Mouse (Mus musculus) CD4-positive helper T cell, adult 2 months (primary cell): Measurements from ENCODE around the gene Emp1.
A peak's percentile ranks its signal among the peaks of the same experiment; 100 is the strongest.

Experiments used
- DNase-seq: peaks from one replicate; pipeline ENCODE4 v3.0.0-alpha.2; 2012; ENCODE audit warnings: low read depth, missing footprints, low spot score

Gene Emp1

DNA sequence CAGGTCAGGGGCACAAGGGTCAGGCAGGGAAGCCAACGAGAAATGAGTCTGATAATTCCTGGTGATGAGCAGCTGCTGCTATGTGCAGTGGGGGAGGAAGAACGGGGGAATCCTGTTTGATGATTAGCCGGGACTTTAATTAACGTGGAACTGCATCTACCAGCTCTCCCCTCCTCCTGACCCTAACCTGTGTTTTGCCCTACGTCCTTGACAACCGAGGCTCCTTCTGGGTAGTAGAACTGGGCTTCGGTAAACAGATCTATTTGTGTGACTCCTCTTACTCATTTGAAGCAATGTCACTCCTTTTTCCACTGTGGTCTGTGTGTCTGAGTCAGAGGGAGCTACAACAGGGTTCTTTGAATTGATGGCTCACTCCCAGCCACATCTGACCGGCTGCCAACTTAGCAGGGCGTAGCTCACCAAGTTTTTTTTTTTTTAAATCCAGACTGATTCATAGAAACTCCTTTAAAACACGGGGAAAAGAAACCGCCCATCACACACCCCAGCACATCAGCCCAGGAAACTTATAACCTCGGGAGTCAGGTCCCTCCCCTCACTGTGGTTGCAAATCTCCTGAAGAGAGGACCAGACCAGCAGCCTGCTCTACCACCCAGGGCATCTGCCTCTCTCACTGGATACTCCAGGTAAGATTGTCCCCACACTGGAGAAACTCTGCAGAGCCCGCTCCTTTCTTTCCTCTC lies at the start of gene Emp1:
Gene Emp1, plus strand, starts transcription at position 87 of the 701 bp plus-strand sequence.
- DNase-seq, result peak; percentile 83

- DNase-seq, result no peak
Observed at GRCm38 (mm10) chr6:135313981-135314380, 48.4 kb upstream of the Emp1 start.

DNA sequence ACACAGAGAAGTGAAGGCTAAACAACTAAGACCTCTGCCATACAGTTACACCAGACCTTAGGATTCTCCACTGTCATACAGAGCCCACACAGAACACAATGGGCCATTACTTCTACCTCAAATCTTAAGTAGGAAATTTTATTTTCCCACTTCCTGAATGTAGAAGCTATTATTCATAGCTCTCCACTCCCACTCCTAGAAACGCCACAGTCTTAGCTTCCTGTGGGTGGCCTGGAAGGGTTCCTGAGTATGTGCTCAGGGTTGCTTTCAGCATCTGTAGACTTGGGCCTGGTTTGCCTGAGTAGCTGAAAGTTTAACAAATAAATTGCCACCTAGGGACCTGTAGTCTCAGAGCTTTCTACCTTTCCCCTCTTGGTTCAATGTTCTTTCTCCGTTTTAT lies 46.2 kb upstream of the Emp1 start:
- no peak for DNase-seq

DNA sequence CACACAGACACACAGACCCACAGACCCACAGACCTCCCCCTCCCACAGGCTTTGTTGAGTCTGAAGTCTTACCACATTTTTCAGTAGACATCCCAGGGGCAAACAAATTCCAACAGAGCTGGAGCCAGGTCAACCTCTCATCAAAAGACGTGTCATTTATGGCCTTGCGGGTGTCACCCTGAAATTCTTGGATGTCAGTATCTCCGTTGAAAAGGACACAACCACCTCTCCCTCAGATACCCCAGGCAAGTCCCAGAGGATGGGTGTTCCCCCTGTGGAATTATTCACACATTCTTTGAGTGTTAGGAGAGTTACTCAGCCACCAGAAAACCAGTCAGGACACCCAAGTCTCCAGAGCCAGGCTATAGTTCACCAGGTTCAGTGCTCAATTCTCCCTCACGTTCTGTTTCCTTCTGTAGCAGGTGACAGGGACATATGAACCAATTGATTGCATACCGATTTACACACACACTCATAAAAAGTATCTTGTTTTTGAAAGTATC lies 42.9 kb upstream of the Emp1 start:
- DNase-seq, result no peak

DNA sequence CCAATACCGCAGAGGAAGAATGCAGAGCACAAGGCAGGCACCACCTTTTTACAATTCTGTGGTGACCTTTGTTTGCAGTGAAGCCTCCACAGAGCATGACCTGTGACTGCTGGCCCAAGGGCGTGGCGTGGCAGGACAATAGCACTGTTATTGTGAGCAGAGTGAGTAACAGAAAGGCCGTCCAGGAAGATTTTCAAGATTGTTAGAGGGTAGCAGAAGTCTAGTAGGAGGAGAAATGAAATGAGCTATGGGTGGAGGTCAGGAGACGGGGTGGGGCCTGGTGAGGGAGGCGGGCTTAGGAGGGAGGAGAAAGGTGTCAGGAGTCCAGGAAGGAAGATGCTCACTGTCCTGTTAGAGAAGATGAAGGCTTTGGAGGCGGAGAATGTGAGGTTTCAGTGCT lies 39.6 kb upstream of the Emp1 start:
- DNase-seq, result no peak

DNA sequence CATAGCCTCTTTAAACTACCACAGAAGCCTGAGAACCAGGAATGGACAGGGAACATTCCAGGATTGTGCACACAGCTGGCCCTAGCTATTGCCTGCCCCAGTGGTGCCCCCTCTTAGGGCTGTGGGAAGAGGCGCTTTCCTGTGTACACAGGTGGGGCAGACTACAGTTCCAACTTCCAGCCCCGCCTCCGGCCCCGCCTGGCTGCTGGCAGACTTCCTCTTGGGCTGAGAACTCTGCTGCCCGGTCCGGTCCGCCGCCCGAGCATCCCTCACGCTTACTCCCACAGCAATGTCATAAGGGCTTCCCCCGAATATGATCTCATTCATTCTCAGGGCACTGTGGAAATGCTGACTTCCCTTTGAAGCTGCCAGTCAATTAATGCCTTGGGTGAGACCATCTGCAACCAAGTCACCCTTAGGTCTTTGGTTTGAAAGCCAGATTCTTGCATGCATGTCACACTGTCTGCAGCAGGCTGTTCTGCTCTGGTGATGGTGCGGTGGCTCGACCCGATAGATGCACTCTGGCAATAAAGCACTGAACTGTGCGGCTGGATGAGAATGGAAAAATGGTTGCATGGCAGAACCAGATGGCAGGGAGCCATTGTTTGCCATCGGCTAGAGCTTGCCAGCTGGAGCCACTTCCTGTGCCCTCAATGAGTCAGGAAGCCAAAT lies 38.9 kb upstream of the Emp1 start:
- DNase-seq, result peak; percentile 40

DNA sequence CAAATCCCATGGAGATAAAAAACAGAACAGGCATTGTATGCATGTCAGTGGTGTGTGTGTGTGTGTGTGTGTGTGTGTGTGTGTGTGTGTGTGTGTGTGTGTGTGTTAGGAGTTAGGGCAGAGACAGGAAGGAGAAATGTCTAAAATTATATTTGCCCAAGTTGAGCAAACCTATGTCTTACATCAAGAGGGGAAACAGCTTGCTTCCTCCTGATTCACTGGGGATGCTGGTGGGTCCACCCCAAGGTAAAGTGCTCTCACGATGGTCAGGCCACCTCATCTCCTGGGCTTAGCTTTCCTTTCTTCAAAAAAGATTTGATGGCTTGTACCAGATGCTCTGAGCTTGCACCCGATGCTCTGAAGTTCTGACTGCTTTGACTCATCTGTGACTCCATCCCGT lies 38.2 kb upstream of the Emp1 start:
- peak; percentile 33 for DNase-seq

GRCm38 (mm10) chr6:135324686-135325300 lies 37.6 kb upstream of the Emp1 start:
- DNase-seq, result no peak

GRCm38 (mm10) chr6:135326847-135327246 lies 35.5 kb upstream of the Emp1 start:
- DNase-seq, result no peak

DNA sequence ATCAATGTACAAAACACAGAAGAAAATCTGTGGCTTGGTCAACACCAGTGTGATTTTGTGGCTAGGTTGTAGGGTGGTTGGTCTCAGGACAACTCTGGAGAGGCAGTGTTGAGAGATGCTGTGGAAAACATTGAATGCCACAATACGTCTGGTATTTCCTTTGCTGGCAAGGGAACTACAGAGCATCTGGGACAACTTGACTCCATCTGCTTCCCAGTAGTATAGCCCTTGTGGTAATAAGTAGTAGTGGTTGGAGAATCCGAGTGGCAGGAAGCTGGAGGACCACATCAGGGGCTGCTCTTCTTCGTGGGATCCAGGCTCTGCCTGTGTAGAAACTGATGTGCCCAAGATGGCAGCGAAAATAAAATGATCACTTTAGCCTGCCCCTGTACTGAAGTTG lies 30.4 kb upstream of the Emp1 start:
- no peak for DNase-seq

DNA sequence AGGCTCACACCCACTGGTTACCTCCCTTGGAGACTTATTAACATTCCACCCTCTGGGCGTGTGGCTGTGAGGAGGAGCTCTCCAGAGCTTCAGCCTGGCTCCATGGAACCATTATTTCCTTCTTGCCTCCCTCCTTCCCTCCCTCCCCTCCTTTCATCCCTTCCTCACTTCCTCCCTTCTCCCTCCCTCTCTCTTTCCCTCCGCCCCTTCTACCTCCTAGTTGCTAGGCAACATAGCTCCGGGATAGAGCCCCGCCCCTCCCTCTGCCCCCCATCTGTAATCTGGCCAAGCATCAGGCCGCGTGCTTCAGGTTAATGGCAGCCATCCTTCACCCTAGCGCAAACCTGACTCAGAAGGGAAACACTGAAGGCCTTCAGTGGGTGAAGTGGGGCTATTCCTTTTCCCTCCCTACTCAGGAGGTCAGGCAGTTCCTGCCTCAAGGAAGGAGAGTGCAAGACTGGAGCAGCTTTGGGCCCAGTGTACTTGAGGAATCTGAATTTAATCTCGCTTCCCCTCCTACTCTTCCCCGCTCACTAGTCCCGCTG lies 29.5 kb upstream of the Emp1 start:
- DNase-seq, result no peak

DNA sequence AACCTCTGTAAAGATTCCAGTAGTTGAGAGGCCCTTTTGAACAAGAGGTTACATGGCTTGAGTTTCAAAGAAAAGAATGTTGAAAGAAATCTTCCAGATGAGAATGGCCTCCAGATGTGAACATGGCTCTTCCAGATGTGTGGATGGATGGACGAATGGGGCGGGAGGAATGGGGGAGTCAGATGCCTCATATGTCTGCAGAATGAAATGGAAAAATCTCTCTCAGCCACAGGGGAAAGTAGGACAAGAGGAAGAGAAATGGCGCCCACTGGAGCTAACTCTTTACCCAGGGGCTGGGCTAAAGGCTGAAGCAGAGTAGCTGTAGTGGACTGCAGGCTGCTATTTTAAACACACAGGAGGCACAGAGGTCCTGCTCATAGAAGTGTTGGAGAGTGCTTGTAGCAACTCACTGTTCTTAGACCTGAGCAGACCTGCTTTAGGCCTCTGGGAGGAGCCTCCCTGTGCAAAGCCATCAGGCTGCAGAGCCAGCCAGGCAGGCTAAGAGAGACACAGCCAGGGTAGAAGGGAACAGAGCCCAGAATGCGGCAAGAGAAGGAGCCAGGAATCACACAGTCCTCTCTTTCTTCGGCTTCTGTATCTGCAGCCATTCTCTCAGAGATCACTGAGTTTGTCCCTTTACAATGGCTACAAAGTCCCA lies 28.2 kb upstream of the Emp1 start:
- no peak for DNase-seq

DNA sequence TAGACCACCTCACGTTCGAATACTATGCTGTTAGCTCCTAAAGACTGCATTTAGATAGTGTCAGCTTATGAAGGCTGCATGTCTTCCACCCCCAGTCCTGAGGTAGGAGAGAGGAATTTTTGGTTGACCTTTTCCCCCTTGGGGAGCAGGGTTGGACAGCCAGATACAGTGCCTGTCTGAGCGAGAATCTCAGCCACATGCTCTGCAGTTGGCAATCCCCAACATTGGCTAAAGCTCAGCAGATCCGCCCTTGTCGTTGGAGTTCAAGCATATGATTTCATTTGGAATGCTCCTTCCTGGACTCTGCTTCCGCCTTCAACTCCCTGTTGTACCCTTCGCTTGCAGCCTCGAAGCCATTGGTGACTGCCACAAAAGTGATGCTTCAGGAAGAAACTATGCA lies 26.0 kb upstream of the Emp1 start:
- no peak for DNase-seq

GRCm38 (mm10) chr6:135340355-135341075 lies 21.8 kb upstream of the Emp1 start:
- no peak for DNase-seq

- DNase-seq, result no peak
Observed at GRCm38 (mm10) chr6:135341076-135341378, 21.3 kb upstream of the Emp1 start.

DNA sequence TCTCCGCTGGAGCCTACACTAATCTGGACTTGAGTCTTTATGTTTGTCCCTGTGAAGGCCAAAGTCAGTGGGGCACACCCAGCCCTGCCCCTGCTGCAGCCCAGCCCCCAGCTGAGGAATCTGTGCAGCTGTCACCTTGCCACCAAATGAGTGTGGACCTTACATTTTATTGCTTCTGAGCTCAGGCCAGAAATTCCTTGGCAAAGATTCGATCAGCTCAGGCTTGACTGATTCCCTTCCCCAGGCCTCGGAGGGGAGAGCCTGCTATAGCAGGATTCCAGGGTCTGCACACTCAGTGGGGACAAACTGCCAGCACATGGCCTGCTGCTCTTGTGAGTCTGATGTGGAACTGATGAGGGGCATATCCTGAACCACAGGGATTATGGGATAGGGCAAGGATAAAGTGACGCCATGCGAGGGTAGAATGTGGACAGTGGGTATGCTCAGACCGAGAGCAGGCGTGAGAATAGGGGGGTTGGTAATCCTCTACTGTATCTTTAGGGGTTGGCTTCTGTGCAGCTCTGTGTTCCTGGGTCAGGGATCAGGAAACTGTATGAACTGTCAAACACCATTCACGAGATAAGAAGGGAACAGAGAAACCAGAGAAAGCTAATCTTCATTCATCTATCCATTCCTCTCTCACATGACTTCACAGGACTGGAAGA lies 10.6 kb upstream of the Emp1 start:
- DNase-seq, result no peak

- DNase-seq, result no peak
Observed at GRCm38 (mm10) chr6:135352537-135352936, 9.8 kb upstream of the Emp1 start.

GRCm38 (mm10) chr6:135354953-135355352 lies 7.4 kb upstream of the Emp1 start:
- no peak for DNase-seq

GRCm38 (mm10) chr6:135360331-135360730 lies 2.0 kb upstream of the Emp1 start:
- DNase-seq, result no peak

DNA sequence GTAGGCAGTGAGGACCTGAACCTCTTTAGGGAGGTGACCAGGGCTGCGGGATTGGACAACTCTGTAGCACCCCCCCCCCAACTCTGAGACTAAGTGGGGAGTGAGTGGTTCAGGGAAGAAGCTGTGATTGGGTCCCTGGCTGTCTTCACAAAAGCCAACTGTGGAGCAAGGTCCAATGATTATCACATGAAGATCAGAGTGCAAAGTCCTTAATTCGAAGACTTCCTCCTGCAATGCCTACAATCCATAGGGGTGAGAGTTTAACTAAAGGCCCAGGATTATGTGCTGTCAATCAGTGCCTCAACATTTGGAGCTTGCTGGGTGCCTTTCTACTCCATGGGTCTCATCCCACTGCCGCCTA lies 267 bp upstream of the Emp1 start:
- no peak for DNase-seq
